ENCODE assay signal across 8 mouse cellular contexts in the genomic region with DNA sequence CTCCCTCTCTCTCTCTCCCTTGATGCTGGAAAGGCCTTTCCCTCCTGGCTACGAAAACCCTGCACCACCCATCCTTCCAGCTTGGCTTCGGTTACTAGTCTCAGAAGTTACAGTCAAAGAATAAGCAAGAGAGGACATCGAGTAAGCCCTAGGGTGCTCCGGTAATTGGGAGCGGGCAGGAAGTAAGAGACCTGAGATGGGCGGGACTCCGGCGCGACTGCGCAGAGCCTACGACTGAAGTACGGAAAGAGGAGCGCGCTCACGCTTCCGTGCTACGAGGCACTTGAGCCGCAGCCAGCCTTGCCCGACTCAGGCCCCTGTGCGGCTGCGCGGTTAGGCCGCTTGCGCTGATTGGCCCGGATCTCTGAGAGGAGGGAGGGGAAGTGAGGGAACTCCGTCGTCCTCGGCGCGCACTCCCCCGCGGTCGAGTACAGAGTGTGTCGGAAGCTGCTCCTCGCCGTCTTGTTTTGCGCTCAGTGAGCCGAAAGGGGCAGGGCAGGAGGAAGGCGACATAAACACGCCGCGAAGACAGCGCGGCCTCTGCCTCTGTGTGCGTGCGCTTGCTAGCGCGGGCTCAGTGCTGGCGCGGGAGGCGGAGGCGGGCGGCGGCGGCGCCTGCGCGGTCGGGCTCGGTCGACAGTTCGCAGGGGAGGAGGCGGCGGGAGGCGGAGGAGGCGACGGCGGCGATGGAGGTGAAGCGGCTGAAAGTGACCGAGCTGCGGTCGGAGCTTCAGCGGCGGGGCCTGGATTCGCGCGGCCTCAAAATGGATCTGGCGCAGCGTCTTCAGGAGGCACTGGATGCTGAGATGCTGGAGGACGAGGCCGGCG. TPM values are rescaled to one million over a fixed set of nuclear protein-coding genes. Genes with fewer than 3 reads are reported as not detected.
A peak's percentile ranks its signal among the peaks of the same experiment; 100 is the strongest.
DNase-seq lines count a peak whose midpoint lies in the region; ATAC-seq and TF ChIP-seq lines count a peak whose summit lies in the region.

Hnrnpul2 (plus strand) TSS at position 415 of the 828 bp plus-strand sequence.

- peaks cover 30% of the 10 kb centered on the region for H3K4me1 ChIP-seq in hindbrain, postnatal 0 days (ENCODE audit: insufficient read depth, low read length)

- intact Hi-C loops in gastrocnemius, adult 2 months (cut with DNase I) = loop anchor here (2.0 kb wide), 2 partner anchors 17 to 97 kb away; partner anchors contain the start of genes Slc3a2 and Zbtb3
- intact Hi-C loops in left cerebral cortex, adult 2 months (cut with DNase I) = loop anchor here (1.0 to 5.0 kb wide), 6 partner anchors 17 to 253 kb away; partner anchors contain the start of genes Bscl2, Polr2g, Tmem179b and Ubxn1

- under 1% methylated on average over 82 of the region's 83 CpGs for WGBS in hindbrain, postnatal 0 days

- ATAC-seq in common myeloid progenitor, adult 5-6 weeks (replicated peaks; ENCODE audit: low read depth, poor library complexity, severe bottlenecking) = peak; percentile 82
- peak; percentile 96 for ATAC-seq in hindbrain, postnatal 0 days
- peak; percentile 84 for ATAC-seq in megakaryocyte, adult 5-6 weeks (ENCODE audit: poor library complexity, severe bottlenecking)

- peak; percentile 97 for DNase-seq in WW6 (ENCODE audit: low read depth, low spot score)
- DNase-seq in gastrocnemius, adult 2 months = peak; percentile 99
- DNase-seq in hindbrain, postnatal 0 days (ENCODE audit: low spot score) = peak; percentile 100
- peak; percentile 98 for DNase-seq in left cerebral cortex, adult 2 months (ENCODE audit: extremely low spot score in 1 of 2, low spot score in 2 of 2)
- DNase-seq in right cerebral cortex, adult 2 months (ENCODE audit: low spot score in 2 of 2) = peak; percentile 98
- peak; percentile 99 for DNase-seq in urinary bladder, postnatal 14 days (ENCODE audit: low spot score)

- H3K4me2 ChIP-seq in hindbrain, postnatal 0 days (ENCODE audit: low read depth, low read length) = peak within 1 kb of the TSS; percentile 95

- no peaks in the 10 kb centered on the region for H3K9me3 ChIP-seq in hindbrain, postnatal 0 days (ENCODE audit: low read length)

- no peaks in the 10 kb centered on the region for H3K27me3 ChIP-seq in hindbrain, postnatal 0 days (ENCODE audit: insufficient read depth, low read length)

- TF ChIP-seq CTCF in gastrocnemius, adult 2 months (IDR thresholded peaks at IDR 0.05) = no peak
- no peak for TF ChIP-seq CTCF in hindbrain, postnatal 0 days (IDR thresholded peaks at IDR 0.05; ENCODE audit: low read depth)
- no peak for TF ChIP-seq CTCF in left cerebral cortex, adult 2 months (IDR thresholded peaks at IDR 0.05)

- peak within 1 kb of the TSS; percentile 98 for H3K9ac ChIP-seq in hindbrain, postnatal 0 days (replicated peaks; ENCODE audit: low read length)

- H3K36me3 ChIP-seq in hindbrain, postnatal 0 days (ENCODE audit: insufficient read depth, low read length) = peaks cover 12% of the 10 kb centered on the region

- H3K27ac ChIP-seq in gastrocnemius, adult 2 months = peak within 1 kb of the TSS; percentile 100
- H3K27ac ChIP-seq in hindbrain, postnatal 0 days = peak within 1 kb of the TSS; percentile 99
- H3K27ac ChIP-seq in left cerebral cortex, adult 2 months = peak within 1 kb of the TSS; percentile 98

- H3K4me3 ChIP-seq in gastrocnemius, adult 2 months = peak within 1 kb of the TSS; percentile 86
- H3K4me3 ChIP-seq in hindbrain, postnatal 0 days (ENCODE audit: low read length) = peak within 1 kb of the TSS; percentile 96
- H3K4me3 ChIP-seq in left cerebral cortex, adult 2 months = peak within 1 kb of the TSS; percentile 71

RNA-seq across cellular contexts. Expression of gene Hnrnpul2, which starts in this region (rescaled TPM):
- 89.1 and 100 TPM in 2 replicates for total RNA-seq in common myeloid progenitor, adult 5-6 weeks (2017)
- total RNA-seq in gastrocnemius, adult 2 months (2021) = 10 to 100 TPM; 40.1 to 49.4 TPM
- 19.7 and 20.1 TPM in 2 replicates for total RNA-seq in hindbrain, postnatal 0 days (2014; rRNA removed)
- 5.6 TPM in 2 replicates for polyA plus RNA-seq in hindbrain, postnatal 0 days (2015; fragmentation: Nextera tagmentation; extraction: Ambion mirVana)
- total RNA-seq in left cerebral cortex, adult 2 months (2021) = 100 to 1,000 TPM; 125 to 129 TPM
- 52.3 and 56.0 TPM in 2 replicates for total RNA-seq in megakaryocyte, adult 5-6 weeks (2015)
- 72.8 and 94.4 TPM in 2 replicates for total RNA-seq in megakaryocyte, adult 5-6 weeks (2017)

Comparison
In these comparisons a context has a peak if more than half of its experiments do, and no peak if none do; other contexts are left out.
1. Peak in every context shown above with its lines: DNase-seq, ATAC-seq, H3K4me3 ChIP-seq and H3K27ac ChIP-seq.